Mouse (Mus musculus) limb, embryonic 11.5 days (tissue): ENCODE measurements around the gene Abcg5. TPM values are rescaled to one million over a fixed set of nuclear protein-coding genes. Genes with fewer than 3 reads are reported as not detected.

Experiments used
- ATAC-seq: fragments of 200-750 bp; cut with Nextera tagmentation; 2 replicates; pipeline ENCODE4 v1.8.0; 2017; ENCODE audit warnings: low read depth; ENCODE audit not compliant: insufficient number of reproducible peaks, low FRiP score, low TSS enrichment
- DNase-seq: peaks from one replicate; pipeline ENCODE4 v3.0.0-alpha.2; 2015; ENCODE audit warnings: low spot score
- H3K27ac ChIP-seq: fragments of 300-500 bp; sonication (generic); replicated peaks from 2 replicates; pipeline ENCODE4 v1.5.1; 2014; ENCODE audit warnings: low read depth, mild to moderate bottlenecking, low read length
- H3K27me3 ChIP-seq: fragments of 300-500 bp; sonication (generic); 2 replicates; pipeline ENCODE4 v1.6.1; 2014; ENCODE audit warnings: mild to moderate bottlenecking, low read length, mixed read lengths; ENCODE audit not compliant: control insufficient read depth, insufficient read depth
- H3K36me3 ChIP-seq: fragments of 300-500 bp; sonication (generic); 2 replicates; pipeline ENCODE4 v1.6.1; 2014; ENCODE audit warnings: mild to moderate bottlenecking, low read length, moderate library complexity, mixed read lengths; ENCODE audit not compliant: control insufficient read depth, insufficient read depth
- H3K4me1 ChIP-seq: fragments of 300-500 bp; sonication (generic); 2 replicates; pipeline ENCODE4 v1.6.1; 2014; ENCODE audit warnings: low read length, mixed read lengths; ENCODE audit not compliant: control insufficient read depth, insufficient read depth
- H3K4me2 ChIP-seq: fragments of 300-500 bp; sonication (generic); 2 replicates; pipeline ENCODE4 v1.6.1; 2014; ENCODE audit warnings: low read depth, mild to moderate bottlenecking, moderate library complexity; ENCODE audit not compliant: severe bottlenecking
- H3K4me3 ChIP-seq: fragments of 300-500 bp; sonication (generic); 2 replicates; pipeline ENCODE4 v1.5.1; 2014; ENCODE audit warnings: low read depth, low read length
- H3K9ac ChIP-seq: fragments of 300-500 bp; sonication (generic); 2 replicates; pipeline ENCODE4 v1.6.1; 2014; ENCODE audit warnings: mild to moderate bottlenecking, low read length
- H3K9me3 ChIP-seq: fragments of 300-500 bp; sonication (generic); 2 replicates; pipeline ENCODE4 v1.6.1; 2016; ENCODE audit warnings: low read length; ENCODE audit not compliant: control insufficient read depth
- WGBS: fragments of 180-500 bp; shearing (Covaris S2); extraction: QIAGEN DNeasy Blood & Tissue Kit; methylation state at CpG from one replicate; pipeline ENCODE4 v1.1.7; 2014; 5-methylcytosine and 5-hydroxymethylcytosine counted together
- polyA plus RNA-seq: library from polyadenylated mRNA; unstranded; fragments of >200 nt; fragmentation: Nextera tagmentation; extraction: Ambion mirVana; gene quantifications from 2 replicates; pipeline ENCODE4 v1.2.1, GENCODE M21; 2014

Abcg5 gene
- polyA plus RNA-seq, 1 experiment from 2014 or later = 0.96 TPM

DNA sequence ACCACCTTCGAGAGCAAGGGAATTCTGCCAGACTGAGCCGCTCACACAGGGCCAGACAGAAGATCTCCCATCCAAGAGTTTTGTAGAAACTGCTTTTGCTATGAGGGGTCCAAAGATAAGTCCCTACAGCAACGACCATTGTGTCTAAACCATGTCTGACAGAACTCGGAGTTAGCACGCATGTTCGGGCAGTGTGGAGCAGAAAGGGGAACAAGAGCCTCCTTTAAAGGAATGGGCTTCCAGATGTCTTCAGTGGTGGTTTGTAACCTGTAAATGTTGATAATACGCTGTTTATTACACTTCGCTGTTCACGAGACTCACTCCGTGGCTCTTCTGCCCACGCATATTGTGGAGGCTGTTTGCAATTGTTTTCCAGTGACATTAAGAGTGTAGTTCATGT is 5.2 kb downstream of the Abcg5 start:
- H3K9ac ChIP-seq = no peak overlapping the region
- H3K9me3 ChIP-seq = no peaks in the 10 kb centered on the region
- H3K27me3 ChIP-seq = no peaks in the 10 kb centered on the region
- no peak overlapping the region for H3K27ac ChIP-seq
- no peaks in the 10 kb centered on the region for H3K4me1 ChIP-seq
- H3K4me2 ChIP-seq = no peak overlapping the region
- H3K4me3 ChIP-seq = no peak overlapping the region
- no peaks in the 10 kb centered on the region for H3K36me3 ChIP-seq
- ATAC-seq (no peak), DNase-seq (no peak)
- 86% methylated on average over 11 of the region's 11 CpGs for WGBS

DNA sequence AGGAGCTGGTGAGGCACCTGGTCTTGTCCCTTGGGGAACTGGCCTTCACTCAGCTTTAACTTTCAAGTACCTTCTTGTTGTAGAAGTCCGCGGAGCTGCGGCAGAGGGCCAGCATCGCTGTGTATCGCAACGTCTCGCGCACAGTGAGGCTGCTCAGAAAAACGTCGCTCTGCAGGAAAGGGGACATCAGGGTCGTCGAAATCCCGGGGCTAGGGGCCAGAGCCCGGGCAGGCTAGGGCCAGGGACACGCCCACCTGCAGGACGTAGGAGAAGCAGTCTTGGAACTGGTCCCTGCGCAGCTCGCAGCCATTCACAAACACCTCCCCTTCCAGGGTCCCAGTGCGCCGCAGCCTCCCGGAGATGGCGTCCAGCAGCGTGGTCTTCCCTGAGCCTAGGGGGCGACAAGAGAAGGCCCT is 6.9 kb downstream of the Abcg5 start, which contains the start of gene Abcg8:
Gene Abcg8, plus strand, starts transcription at position 352 of the 416 bp plus-strand sequence.
- ATAC-seq = peak; percentile 72; the same call in 1 of the 2 replicates
- Histone ChIP-seq H3K9me3 (no peaks in the 10 kb centered on the region), H3K27ac (no peak within 1 kb of the TSS), H3K27me3 (no peaks in the 10 kb centered on the region), H3K4me2 (peak within 1 kb of the TSS; percentile 53), H3K9ac (peak within 1 kb of the TSS; percentile 48; the same call in 1 of the 2 replicates), H3K4me3 (peak within 1 kb of the TSS; percentile 28), H3K36me3 (no peaks in the 10 kb centered on the region), H3K4me1 (no peaks in the 10 kb centered on the region)
- 5% methylated on average over 24 of the region's 24 CpGs for WGBS
- DNase-seq = peak; percentile 65

DNA sequence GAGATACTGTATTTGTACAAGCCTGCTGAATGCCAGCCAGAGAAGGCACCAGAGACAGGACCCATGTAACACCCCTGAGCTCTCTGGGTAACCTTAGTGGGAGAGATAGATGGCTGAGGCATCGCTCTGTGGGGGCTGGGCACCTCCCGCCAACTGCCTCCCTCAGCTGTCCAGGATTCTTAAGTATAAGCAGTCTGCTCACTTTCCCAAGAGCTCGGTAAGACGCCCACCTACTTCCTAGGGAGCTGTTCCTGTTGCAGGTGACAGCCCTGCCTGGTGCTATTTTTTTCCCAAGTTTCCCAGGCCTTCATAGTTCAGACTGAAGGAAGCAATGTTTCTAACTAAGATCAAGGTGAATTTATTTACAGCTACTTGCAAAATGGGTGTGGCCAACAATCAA is 7.6 kb downstream of the Abcg5 start:
- DNase-seq (no peak), ATAC-seq (no peak)
- WGBS = 71% methylated on average over 4 of the region's 4 CpGs
- Histone ChIP-seq H3K4me3 (no peak overlapping the region), H3K27me3 (no peaks in the 10 kb centered on the region), H3K4me2 (no peak overlapping the region), H3K4me1 (no peaks in the 10 kb centered on the region), H3K27ac (no peak overlapping the region), H3K9me3 (no peaks in the 10 kb centered on the region), H3K9ac (no peak overlapping the region), H3K36me3 (no peaks in the 10 kb centered on the region)

DNA sequence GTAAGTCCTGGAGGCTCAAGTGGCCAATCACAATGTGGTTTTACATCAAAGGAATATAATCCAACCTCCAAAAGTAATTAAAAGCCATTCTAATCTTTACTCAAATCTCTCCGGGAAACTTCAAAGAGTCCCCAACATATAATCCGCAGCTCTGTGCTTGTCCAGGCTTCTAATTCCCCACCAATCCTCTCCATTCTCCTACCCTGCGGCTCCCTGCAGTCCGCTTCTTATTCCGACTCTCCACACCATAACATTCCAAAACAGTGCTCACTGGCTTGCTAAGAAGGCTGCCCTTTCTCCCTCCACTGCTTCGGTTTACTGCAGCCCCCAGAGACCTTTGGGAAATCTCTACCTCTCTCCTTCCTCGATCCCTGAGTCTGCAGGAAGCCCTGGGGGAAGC is 8.8 kb downstream of the Abcg5 start:
- Histone ChIP-seq H3K36me3 (no peaks in the 10 kb centered on the region), H3K9me3 (no peaks in the 10 kb centered on the region), H3K9ac (no peak overlapping the region), H3K4me2 (no peak overlapping the region), H3K27me3 (no peaks in the 10 kb centered on the region), H3K4me3 (no peak overlapping the region), H3K4me1 (no peaks in the 10 kb centered on the region), H3K27ac (no peak overlapping the region)
- DNase-seq (no peak), ATAC-seq (no peak)
- 25% methylated on average over 7 of the region's 7 CpGs for WGBS

DNA sequence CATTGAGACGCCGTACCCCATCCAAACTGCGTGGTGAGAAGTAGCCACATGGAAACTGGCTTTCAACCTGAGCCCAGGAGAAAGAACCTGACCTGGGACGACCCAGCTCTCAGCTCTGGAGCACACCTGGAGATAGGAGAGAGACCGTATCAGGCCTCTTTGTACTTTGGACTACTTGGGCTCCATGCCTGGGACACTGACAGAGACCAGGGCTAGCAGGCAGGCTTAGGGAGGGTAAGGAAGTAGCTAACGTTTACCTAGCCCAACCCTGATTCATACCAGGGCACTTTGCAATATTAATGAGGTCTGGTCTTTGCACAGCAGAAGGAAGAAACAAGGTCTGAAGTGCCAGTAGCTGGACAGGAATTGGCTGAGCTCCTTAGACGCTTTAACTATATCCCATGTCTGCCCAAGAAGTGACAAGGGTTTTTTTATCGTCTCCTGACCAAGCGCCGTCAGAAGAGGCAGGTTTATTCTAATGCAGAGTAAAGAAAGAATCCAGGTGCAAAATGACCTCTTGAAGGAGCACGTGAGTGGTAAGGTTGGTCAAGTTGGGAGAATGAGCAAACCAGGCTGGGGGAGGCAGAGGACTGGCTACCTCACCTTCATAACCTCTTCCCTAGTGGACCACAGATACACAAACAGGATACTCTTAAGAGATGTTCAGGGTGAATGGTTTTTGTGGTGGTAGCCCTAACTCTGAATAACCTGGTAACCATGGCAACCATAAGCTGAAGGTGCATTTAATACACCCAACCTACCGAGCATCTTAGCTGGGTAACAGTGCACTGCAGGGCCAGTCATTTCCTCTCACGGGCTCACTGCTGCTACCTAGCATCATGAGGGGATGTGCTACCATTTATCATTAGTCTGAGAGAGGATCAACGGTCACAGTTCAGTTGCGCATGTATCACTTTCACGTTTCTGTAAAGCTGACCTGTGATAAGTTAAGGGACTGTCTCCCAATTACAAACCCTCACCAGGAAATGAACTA is 10.1 kb downstream of the Abcg5 start:
- ATAC-seq (no peak), DNase-seq (no peak)
- Histone ChIP-seq H3K4me2 (no peak overlapping the region), H3K9ac (no peak overlapping the region), H3K27ac (no peak overlapping the region), H3K36me3 (no peaks in the 10 kb centered on the region), H3K9me3 (no peaks in the 10 kb centered on the region), H3K27me3 (no peaks in the 10 kb centered on the region), H3K4me3 (no peak overlapping the region), H3K4me1 (no peaks in the 10 kb centered on the region)
- WGBS = 79% methylated on average over 16 of the region's 16 CpGs

DNA sequence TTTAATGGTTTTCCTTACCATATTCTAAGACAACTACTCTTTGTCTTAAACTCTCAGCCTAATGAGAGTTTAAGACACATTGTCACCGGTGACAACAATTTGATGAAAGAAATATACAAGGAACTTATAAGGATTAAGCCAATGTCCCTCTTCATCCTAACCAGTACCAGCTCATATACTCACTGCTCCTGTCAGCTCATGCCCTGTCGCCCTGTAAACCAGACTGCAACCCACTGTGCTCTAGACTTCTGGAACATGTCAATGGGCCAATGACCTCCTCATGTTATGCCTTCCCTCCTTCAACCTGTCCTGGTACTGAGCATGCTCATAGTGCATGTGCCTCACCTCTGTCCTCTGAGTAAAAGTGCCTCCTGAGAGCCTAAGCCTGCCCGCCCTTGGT is 15.0 kb downstream of the Abcg5 start:
- H3K9ac ChIP-seq = no peak overlapping the region
- no peaks in the 10 kb centered on the region for H3K4me1 ChIP-seq
- H3K27ac ChIP-seq = no peak overlapping the region
- H3K4me2 ChIP-seq = no peak overlapping the region
- H3K36me3 ChIP-seq = no peaks in the 10 kb centered on the region
- 87% methylated on average over 3 of the region's 3 CpGs for WGBS
- DNase-seq (no peak), ATAC-seq (no peak)
- H3K27me3 ChIP-seq = no peaks in the 10 kb centered on the region
- no peaks in the 10 kb centered on the region for H3K9me3 ChIP-seq
- no peak overlapping the region for H3K4me3 ChIP-seq

DNA sequence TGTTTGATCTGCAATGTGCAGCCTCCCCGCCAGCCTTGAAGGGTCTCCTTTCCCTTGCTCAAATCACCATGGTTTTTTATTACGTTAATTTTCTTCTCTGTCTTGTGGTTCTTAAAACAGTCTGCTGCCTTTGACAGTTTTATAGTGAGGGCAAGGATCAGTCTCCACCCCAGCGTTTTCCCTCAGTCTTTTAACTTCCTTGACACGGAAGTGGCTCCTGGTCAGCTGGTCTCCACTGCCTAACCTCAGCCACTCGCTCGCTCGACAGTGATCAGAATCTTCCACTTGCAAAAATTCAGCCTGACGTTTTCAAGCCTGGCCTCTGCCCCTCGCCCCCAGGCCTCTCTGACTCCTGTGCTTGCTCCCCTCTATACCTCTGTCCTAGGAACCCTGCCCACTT is 17.1 kb downstream of the Abcg5 start:
- peak; percentile 42 for DNase-seq
- H3K27ac ChIP-seq = no peak overlapping the region
- 8% methylated on average over 9 of the region's 9 CpGs for WGBS
- no peak for ATAC-seq
- no peak overlapping the region for H3K4me3 ChIP-seq
- no peaks in the 10 kb centered on the region for H3K4me1 ChIP-seq
- H3K9ac ChIP-seq = no peak overlapping the region
- no peaks in the 10 kb centered on the region for H3K27me3 ChIP-seq
- H3K36me3 ChIP-seq = no peaks in the 10 kb centered on the region
- H3K9me3 ChIP-seq = no peaks in the 10 kb centered on the region
- no peak overlapping the region for H3K4me2 ChIP-seq

DNA sequence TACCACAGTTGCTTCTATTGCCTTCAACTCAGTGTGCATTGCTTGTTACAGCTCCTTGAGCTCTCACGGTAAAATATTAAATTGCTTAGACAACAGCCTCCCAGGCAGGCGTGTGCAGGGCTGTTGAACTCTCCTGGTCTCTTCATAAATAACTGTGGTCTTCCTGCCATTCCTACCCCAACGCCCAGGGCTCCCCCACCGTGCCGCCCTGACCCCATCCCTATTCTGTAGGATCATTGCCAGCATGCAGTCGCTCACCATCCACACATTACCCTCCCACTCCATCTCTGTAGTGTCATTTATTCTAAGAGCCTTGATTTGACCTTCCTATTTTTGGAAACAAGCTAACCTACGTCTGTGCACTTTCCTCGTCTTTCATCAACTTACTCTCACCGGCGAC is 17.8 kb downstream of the Abcg5 start:
- Histone ChIP-seq H3K4me2 (no peak overlapping the region), H3K4me3 (no peak overlapping the region), H3K9ac (no peak overlapping the region), H3K27ac (no peak overlapping the region), H3K27me3 (no peaks in the 10 kb centered on the region), H3K9me3 (no peaks in the 10 kb centered on the region), H3K4me1 (no peaks in the 10 kb centered on the region), H3K36me3 (no peaks in the 10 kb centered on the region)
- ATAC-seq = no peak
- 36% methylated on average over 10 of the region's 10 CpGs for WGBS
- DNase-seq = no peak
